Mouse (Mus musculus) embryo, embryonic 10.5 days (tissue): ENCODE measurements around the gene Tnni3k.

Experiments
- DNase-seq: peaks from one replicate; pipeline ENCODE4 v3.0.0-alpha.2; 2015; ENCODE audit warnings: low spot score

Tnni3k gene

GRCm38 (mm10) chr3:154949551-154949950, 105.7 kb downstream of the Tnni3k start:
- DNase-seq: no peak

- DNase-seq: no peak
Measured at GRCm38 (mm10) chr3:154945688-154946161, 109.5 kb downstream of the Tnni3k start.

DNA sequence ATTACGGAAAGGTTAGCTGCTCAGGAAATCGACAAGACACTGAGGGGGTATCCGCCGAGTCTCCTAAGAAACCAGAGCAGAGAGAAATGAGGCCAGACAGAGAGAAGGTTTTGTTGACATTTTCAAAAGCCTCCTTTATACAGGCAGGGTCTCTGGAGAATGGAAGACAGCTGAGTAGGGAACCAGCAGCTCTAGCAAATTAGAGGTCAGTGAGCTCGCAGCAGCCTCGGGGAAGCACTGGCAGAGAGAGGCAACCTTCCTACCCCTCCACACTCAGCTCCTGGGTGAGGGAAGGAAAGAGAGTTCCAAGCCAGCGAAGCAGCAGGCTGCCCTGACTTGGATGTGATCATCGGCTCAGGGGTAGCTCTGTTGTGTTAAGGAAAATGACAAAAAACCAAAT, 127.5 kb downstream of the Tnni3k start:
- peak; percentile 3 for DNase-seq

DNA sequence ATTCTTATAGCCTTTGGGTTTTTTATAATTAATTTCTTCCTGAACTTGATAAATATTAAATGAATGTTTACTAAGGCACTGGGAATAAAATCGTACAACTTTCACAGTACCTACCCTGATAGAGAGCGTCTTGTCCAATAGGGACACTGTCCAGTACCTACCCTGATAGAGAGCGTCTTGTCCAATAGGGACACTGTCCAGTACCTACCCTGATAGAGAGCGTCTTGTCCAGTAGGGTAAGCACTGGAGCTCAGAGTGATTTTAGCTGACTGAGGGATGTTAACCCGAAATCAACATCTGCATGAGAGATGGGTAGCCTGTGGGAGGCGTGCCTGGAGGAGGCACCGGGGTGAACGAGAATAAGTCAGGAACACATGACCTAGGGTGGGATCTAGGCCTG, 130.3 kb downstream of the Tnni3k start:
- DNase-seq: no peak

- no peak for DNase-seq
Measured at GRCm38 (mm10) chr3:154915566-154915965, 139.6 kb downstream of the Tnni3k start.

DNA sequence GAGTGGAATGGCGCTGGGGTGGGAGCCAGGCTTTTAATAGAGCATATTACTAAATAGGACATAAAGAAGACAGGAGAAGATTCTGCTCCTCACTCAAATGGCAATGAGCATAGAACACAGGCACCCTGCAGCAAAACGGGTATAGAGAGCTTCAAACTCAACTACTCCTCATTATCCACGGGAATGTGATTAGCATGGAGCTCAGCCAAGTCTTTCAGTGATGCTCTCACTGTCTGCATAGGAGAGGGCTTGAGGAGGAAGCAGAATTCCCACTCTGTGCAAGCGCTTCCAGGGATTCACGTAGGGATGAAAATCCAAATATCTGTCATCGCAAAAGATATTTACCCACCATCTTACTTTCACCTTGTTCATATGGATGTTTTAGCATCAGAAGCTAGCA, 141.6 kb downstream of the Tnni3k start:
- no peak for DNase-seq

GRCm38 (mm10) chr3:154896737-154897136, 158.5 kb downstream of the Tnni3k start:
- peak; percentile 36 for DNase-seq

GRCm38 (mm10) chr3:154893225-154893624, 162.0 kb downstream of the Tnni3k start:
- no peak for DNase-seq

DNA sequence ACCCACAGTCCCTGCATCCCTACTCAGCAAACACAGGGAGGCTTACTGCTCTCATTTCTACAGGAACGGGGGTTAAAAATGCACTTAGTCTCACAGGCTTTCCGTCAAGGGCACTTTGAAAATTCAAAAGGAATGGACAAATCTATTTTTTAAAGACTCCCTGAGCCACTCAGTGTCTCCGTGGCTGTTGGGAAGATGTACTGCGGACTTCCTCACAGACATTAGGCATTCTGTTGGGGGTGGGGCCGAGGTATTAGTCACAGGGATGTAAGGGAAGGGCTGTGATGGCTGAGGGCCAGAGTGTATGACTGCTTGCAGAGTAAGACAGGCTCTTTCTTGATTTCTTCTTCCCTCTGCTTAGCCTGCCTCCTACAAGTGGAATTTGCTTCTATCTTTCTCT, 169.8 kb downstream of the Tnni3k start:
- DNase-seq: peak; percentile 26

GRCm38 (mm10) chr3:154885048-154885447, 170.2 kb downstream of the Tnni3k start:
- DNase-seq: no peak

DNA sequence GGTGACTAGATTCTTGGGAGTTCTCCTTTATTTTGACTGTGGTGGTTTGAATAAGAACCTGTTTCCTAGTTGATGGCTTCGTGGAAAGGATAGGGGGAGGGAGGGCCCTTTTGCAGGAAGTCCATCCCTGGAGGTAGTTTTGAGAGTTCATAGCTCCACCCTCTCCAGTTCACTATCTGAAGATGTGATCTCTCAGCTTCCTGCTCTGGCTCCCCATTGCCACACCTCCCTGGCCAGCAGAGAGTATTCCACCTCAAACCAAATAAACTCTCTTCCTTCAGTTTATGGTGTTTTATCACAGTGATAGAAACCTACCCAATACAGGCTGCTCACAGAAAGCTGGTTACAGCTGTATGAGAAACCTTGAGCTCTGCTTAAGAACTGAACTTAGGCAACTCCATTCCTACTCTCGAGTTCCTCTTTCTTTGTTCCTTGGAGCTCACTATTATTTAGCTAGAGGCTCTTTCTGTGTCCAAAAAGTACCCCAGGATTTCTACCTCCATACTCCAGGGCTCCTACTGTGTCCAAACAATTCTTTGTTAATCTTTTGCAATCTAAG, 173.7 kb downstream of the Tnni3k start:
- no peak for DNase-seq

DNA sequence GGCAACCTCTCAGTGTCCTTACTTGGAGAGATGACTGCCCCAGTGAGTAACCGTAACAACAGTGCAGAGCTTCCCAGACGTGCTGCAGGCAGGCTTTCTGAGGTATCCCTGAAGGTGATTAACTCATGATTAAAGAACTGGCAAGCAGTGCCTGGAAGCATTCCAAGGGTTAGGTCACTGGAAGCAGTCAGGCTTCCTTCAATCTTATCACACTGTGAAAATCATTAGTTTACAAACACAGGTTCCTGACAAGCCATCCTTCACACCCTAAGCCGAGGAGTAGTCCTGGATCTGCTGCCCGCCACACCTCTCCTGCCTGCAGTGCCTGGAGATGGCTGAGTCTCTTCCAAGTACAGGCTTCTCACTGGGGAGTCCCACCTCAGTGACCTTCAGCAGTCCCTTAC, 174.7 kb downstream of the Tnni3k start:
- no peak for DNase-seq

DNA sequence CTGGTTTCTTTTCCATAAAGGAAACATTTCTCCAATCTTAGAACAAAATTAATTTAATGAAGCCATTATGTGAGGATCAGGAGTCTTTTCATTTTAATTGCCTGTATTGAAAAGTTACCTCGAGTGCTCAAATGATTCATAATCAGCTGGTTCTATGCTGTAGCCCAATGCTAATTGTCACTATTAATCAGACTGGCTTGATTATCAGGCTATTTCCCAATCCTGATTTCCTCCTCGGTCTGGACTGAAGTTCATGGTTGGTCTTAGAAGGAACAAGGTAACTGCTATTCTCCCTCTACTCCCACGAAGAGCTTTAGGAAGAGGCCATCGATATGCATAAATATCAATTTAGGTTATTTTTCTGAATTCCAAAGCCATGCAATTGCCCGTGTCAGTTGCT, 175.1 kb downstream of the Tnni3k start:
- no peak for DNase-seq

- DNase-seq: no peak
Measured at GRCm38 (mm10) chr3:154879515-154879914, 175.7 kb downstream of the Tnni3k start.

DNA sequence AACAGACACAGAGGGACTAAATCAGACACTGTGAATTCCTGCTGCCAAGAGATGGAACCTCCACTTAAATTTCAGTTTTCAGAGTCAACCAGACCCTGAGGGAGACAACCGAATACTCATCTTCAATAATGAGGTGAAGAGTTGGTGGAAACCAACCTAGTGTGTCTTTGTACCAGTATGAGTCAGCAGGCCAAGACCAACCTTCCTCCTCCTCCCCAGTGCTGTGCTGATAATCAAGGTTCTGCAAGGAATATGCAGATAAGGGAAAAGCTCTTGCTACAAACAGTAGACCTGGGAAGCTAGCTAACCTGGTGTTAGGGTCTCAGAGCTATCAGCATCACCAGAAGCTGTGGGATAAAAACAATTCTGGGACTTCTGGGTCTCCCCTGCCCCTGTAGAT, 176.1 kb downstream of the Tnni3k start:
- DNase-seq: no peak

DNA sequence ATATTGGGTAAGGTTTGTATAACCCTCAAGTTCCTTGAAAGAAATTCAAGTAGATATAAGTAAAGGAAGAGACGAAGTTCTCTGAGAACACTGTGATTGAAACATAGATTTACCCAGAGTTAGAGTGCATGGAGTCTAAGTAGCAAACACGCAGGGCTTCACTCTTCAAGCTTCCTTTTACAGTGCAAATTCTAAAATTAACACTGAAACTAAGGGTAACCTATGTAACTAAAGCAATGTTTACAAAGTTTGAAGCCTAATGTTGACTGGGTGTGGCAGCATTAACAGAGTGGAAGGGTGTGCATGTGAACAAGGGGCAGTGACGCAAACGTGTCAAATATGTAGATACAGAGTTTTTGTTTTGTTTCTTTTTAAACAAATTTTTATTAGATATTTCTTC, 186.4 kb downstream of the Tnni3k start:
- DNase-seq: no peak

- no peak for DNase-seq
Measured at GRCm38 (mm10) chr3:154861921-154862320, 193.3 kb downstream of the Tnni3k start.

- DNase-seq: no peak
Measured at GRCm38 (mm10) chr3:154859721-154860120, 195.5 kb downstream of the Tnni3k start.

- peak; percentile 10 for DNase-seq
Measured at GRCm38 (mm10) chr3:154853257-154853656, 201.9 kb downstream of the Tnni3k start.

GRCm38 (mm10) chr3:154852281-154852680, 202.9 kb downstream of the Tnni3k start:
- DNase-seq: no peak

DNA sequence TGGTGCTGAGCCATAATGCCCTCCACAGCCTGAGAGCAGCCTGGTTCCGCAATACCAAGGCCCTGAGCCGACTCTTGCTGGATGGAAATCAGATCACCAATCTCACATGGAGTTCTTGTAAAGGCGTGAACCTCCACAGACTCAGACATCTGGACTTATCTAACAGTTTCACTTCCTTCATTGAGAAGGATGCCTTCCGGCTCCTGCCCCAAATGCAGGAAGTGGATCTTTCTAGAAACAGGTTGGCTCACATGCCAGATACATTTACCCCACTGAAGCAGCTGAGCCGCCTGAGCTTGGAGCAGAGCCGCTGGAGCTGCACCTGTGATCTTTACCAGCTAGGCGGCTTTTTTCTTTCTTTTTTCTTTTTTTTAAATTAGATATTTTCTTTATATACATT, 213.0 kb downstream of the Tnni3k start:
- DNase-seq: no peak

DNA sequence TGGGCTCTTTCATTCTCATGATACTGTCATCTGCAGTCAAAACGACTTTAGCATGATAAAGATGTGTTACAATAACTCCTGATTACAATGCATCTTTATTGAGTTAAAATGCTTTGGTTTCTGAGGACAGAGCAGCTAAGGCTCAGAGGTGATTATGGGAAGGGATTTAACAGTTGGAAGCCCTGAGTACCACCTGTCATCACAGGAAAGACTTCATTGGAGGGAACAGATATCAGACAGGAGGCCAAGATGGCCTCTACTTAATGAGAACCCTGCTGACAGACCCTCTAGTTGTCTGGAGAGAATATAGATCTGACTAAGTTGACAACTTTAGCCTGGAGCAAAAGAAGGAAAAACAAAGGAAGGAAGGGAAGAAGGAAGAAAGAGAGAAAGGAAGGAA, 214.1 kb downstream of the Tnni3k start:
- no peak for DNase-seq

GRCm38 (mm10) chr3:154837861-154838260, 217.3 kb downstream of the Tnni3k start:
- DNase-seq: no peak

DNA sequence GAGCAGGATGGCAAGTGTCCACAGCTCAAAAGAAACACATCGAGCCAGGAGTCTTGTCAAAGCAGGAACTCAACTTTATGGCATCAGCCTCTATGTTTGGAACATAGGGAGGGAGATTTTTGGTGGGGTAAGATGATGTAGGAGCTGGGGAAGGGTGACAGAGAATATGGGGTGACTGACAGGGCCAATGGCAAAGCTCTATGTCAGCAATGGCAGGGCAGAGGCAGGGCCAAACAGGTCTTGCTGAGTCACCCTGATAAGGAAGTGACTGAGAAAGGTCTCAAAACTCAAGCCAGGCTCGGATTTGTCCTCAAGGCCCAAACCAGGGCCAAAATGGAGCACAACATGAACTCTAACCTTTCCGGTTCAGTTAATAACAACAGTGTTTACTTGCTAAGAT, 219.1 kb downstream of the Tnni3k start:
- no peak for DNase-seq

DNA sequence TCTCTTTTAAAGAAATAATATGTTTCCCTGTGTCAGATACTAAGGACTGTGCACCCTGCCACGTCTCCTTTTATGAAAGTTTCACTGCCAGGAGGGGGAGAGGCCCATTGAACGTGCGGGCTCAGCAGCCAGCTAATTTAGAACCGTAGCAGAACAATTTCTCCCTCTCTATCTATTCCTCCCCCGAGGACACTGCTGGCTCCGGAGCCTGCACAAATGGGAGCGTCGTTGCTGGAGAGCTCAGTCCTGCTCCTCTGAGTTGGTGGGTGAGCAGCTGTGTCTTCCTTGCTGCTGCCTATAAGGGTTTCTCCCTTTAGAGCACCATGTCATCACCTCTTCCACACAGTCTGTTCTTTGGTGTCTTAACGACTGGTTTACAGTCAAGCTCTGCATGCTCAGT, 220.8 kb downstream of the Tnni3k start:
- DNase-seq: no peak
